Mouse (Mus musculus) ES-E14 (cell line): ENCODE data around the gene Neu2.

Experiments
- CHD2 ChIP-seq: IDR thresholded peaks from 2 replicates; pipeline ENCODE4 v1.6.1; 2014; ENCODE audit warnings: mild to moderate bottlenecking, low read depth, low read length, inconsistent platforms
- HCFC1 ChIP-seq: IDR thresholded peaks from 2 replicates; pipeline ENCODE4 v1.6.1; 2012; ENCODE audit warnings: low read length, inconsistent platforms, borderline replicate concordance; ENCODE audit not compliant: insufficient read depth
- MAFK ChIP-seq: IDR thresholded peaks from 2 replicates; pipeline ENCODE4 v1.6.1; 2014; ENCODE audit warnings: mild to moderate bottlenecking, low read depth, low read length, inconsistent platforms; ENCODE audit not compliant: insufficient read depth
- ZC3H11A ChIP-seq: IDR thresholded peaks from 2 replicates; pipeline ENCODE4 v1.6.1; 2012; ENCODE audit warnings: low read depth, mild to moderate bottlenecking, inconsistent platforms, low read length, borderline replicate concordance
- ZNF384 ChIP-seq: IDR thresholded peaks from 2 replicates; pipeline ENCODE4 v1.6.1; 2012; ENCODE audit warnings: low read depth, low read length, inconsistent platforms

DNA sequence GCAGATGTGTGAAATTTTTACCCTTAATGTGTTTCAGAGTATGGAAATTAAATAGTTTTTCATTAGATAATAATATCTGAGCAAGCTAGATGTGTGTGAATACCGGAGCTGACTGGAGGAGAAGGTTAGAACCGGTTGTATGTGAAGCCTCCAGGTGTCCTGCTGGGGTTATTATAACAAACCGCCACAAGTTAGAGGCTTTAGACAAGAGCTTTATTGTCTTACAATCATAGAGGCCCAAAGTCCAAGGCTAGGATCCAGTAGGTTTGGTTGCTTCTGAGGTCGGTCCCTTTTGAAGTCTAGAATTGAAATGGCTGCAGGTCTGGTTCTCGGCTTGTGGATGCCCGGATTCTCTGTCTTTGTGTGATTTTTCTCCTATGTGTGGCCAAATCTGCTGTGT lies 69.3 kb downstream of the Neu2 start:
- no peak for TF ChIP-seq HCFC1
- TF ChIP-seq ZC3H11A: no peak
- no peak for TF ChIP-seq ZNF384
- TF ChIP-seq MAFK: no peak
- no peak for TF ChIP-seq CHD2
